Mouse (Mus musculus) heart, adult 2 months (tissue): ENCODE measurements around the gene Cdc73. TPM values are rescaled to one million over a fixed set of nuclear protein-coding genes. Genes with fewer than 3 reads are reported as not detected.

Experiments
- DNase-seq, 2 experiments: peaks; one replicate each; pipeline ENCODE4 v3.0.0; 2021
- H3K27ac ChIP-seq: fragments of 200-600 bp; 2 replicates; pipeline ENCODE4 v1.8.1; 2022
- H3K27me3 ChIP-seq: fragments of 200-500 bp; 2 replicates; pipeline ENCODE4 v1.6.1; 2012; ENCODE audit warnings: mild to moderate bottlenecking, low read length, inconsistent platforms, mixed read lengths; ENCODE audit not compliant: control insufficient read depth, insufficient read depth
- H3K36me3 ChIP-seq: fragments of 200-500 bp; 2 replicates; pipeline ENCODE4 v1.6.1; 2012; ENCODE audit warnings: low read length, inconsistent platforms; ENCODE audit not compliant: control insufficient read depth, insufficient read depth
- H3K4me1 ChIP-seq: fragments of 200-500 bp; 2 replicates; pipeline ENCODE4 v1.6.1; 2011; ENCODE audit warnings: low read length; ENCODE audit not compliant: control insufficient read depth, insufficient read depth
- H3K4me3 ChIP-seq: fragments of 200-600 bp; 2 replicates; pipeline ENCODE4 v1.8.1; 2022
- H3K79me2 ChIP-seq: fragments of 200-500 bp; replicated peaks from 2 replicates; pipeline ENCODE4 v1.6.1; 2012; ENCODE audit warnings: mild to moderate bottlenecking, inconsistent platforms, low read length, moderate library complexity, mixed read lengths; ENCODE audit not compliant: control insufficient read depth, insufficient read depth
- H3K9ac ChIP-seq: fragments of 200-500 bp; 2 replicates; pipeline ENCODE4 v1.6.1; 2012; ENCODE audit warnings: low read depth, mild to moderate bottlenecking, control low read depth, inconsistent platforms, low read length, mixed read lengths
- CTCF ChIP-seq: fragments of 200-600 bp; IDR thresholded peaks from 2 replicates; pipeline ENCODE4 v1.8.1; 2022; ENCODE audit warnings: antibody characterized with exemption, mild to moderate bottlenecking, moderate library complexity
- EP300 ChIP-seq: fragments of 200-500 bp; IDR thresholded peaks from 2 replicates; pipeline ENCODE4 v1.6.1; 2011; ENCODE audit warnings: low read depth, low read length, control low read depth; ENCODE audit not compliant: insufficient read depth
- POLR2A ChIP-seq: fragments of 200-500 bp; IDR thresholded peaks from 2 replicates; pipeline ENCODE4 v1.6.1; 2011; ENCODE audit warnings: mild to moderate bottlenecking, low read depth, low read length, control low read depth; ENCODE audit not compliant: insufficient read depth
- WGBS: fragments of 180-500 bp; shearing (Covaris S2); methylation state at CpG from one replicate; pipeline ENCODE4 v1.1.7; 2018; 5-methylcytosine and 5-hydroxymethylcytosine counted together
- intact Hi-C: fragments of 180-260 bp; cut with DNase I; formaldehyde crosslinking; loops from one replicate; pipeline ENCODE4 v1.15.1; 2025
- polyA plus RNA-seq: library from polyadenylated mRNA; depleted of rRNA; stranded (reverse); fragments of >200 nt; gene quantifications from 2 replicates; pipeline ENCODE4 v1.2.3, GENCODE M21; 2012
- total RNA-seq, 2 experiments: library from RNA; stranded (reverse); gene quantifications; 2 replicates each; pipeline ENCODE4 v1.2.3; 2021

Gene Cdc73
- total and polyA plus RNA-seq, 3 experiments, result 2.8 to 57.9 (median 49.2) TPM

- no peak overlapping the region for H3K27ac ChIP-seq
- H3K36me3 ChIP-seq, result peaks cover 5% of the 10 kb centered on the region; the same call in 1 of the 2 replicates
- no peaks in the 10 kb centered on the region for H3K4me1 ChIP-seq
- 67% methylated on average over 2 of the region's 2 CpGs for WGBS
- intact Hi-C loops, result no loop called here
- no peak overlapping the region for H3K9ac ChIP-seq
- H3K4me3 ChIP-seq, result no peak overlapping the region
- TF ChIP-seq EP300 (no peak), POLR2A (no peak), CTCF (no peak)
- no peak for DNase-seq
- no peaks in the 10 kb centered on the region for H3K27me3 ChIP-seq
- no peaks in the 10 kb centered on the region for H3K79me2 ChIP-seq
These were observed 69.7 kb downstream of the Cdc73 start for GRCm38 (mm10) chr1:143632854-143633587.

GRCm38 (mm10) chr1:143632361-143632760 is 70.3 kb downstream of the Cdc73 start:
- DNase-seq, result no peak
- intact Hi-C loops, result no loop called here
- Histone ChIP-seq H3K36me3 (peaks cover 5% of the 10 kb centered on the region; the same call in 1 of the 2 replicates), H3K4me3 (no peak overlapping the region), H3K79me2 (no peaks in the 10 kb centered on the region), H3K9ac (no peak overlapping the region), H3K27me3 (no peaks in the 10 kb centered on the region), H3K27ac (no peak overlapping the region), H3K4me1 (no peaks in the 10 kb centered on the region)
- TF ChIP-seq POLR2A (no peak), CTCF (no peak), EP300 (no peak)
- 76% methylated on average over 1 of the region's 1 CpGs for WGBS

GRCm38 (mm10) chr1:143631337-143631736 is 71.4 kb downstream of the Cdc73 start:
- no peak for DNase-seq
- TF ChIP-seq EP300, result no peak
- no peak for TF ChIP-seq CTCF
- no peak for TF ChIP-seq POLR2A
- intact Hi-C loops, result no loop called here
- Histone ChIP-seq H3K4me3 (no peak overlapping the region), H3K36me3 (peaks cover 5% of the 10 kb centered on the region), H3K4me1 (no peaks in the 10 kb centered on the region), H3K27me3 (no peaks in the 10 kb centered on the region), H3K9ac (no peak overlapping the region), H3K27ac (no peak overlapping the region), H3K79me2 (no peaks in the 10 kb centered on the region)
- WGBS, result 90% methylated on average over 7 of the region's 7 CpGs

GRCm38 (mm10) chr1:143622634-143623033 is 80.1 kb downstream of the Cdc73 start:
- H3K36me3 ChIP-seq, result no peaks in the 10 kb centered on the region; the same call in 1 of the 2 replicates
- H3K79me2 ChIP-seq, result no peaks in the 10 kb centered on the region
- no peaks in the 10 kb centered on the region; the same call in 1 of the 2 replicates for H3K4me1 ChIP-seq
- intact Hi-C loops, result no loop called here
- no peak overlapping the region for H3K4me3 ChIP-seq
- no peak overlapping the region for H3K9ac ChIP-seq
- no peaks in the 10 kb centered on the region for H3K27me3 ChIP-seq
- WGBS, result 95% methylated on average over 1 of the region's 1 CpGs
- H3K27ac ChIP-seq, result no peak overlapping the region
- no peak for TF ChIP-seq POLR2A
- no peak for TF ChIP-seq EP300
- TF ChIP-seq CTCF, result no peak
- DNase-seq, result no peak

GRCm38 (mm10) chr1:143621930-143622329 is 80.8 kb downstream of the Cdc73 start:
- H3K4me1 ChIP-seq, result no peaks in the 10 kb centered on the region; the same call in 1 of the 2 replicates
- no peak overlapping the region for H3K27ac ChIP-seq
- no peaks in the 10 kb centered on the region for H3K79me2 ChIP-seq
- H3K9ac ChIP-seq, result no peak overlapping the region
- no peak for TF ChIP-seq CTCF
- TF ChIP-seq POLR2A, result no peak
- no peak for TF ChIP-seq EP300
- intact Hi-C loops, result no loop called here
- DNase-seq, result no peak
- no peaks in the 10 kb centered on the region for H3K27me3 ChIP-seq
- H3K36me3 ChIP-seq, result peaks cover 2% of the 10 kb centered on the region
- no peak overlapping the region for H3K4me3 ChIP-seq

GRCm38 (mm10) chr1:143619760-143620159 is 82.9 kb downstream of the Cdc73 start:
- H3K4me1 ChIP-seq, result no peaks in the 10 kb centered on the region; the same call in 1 of the 2 replicates
- WGBS, result 57% methylated on average over 2 of the region's 2 CpGs
- H3K27ac ChIP-seq, result no peak overlapping the region
- TF ChIP-seq POLR2A, result no peak
- TF ChIP-seq EP300, result no peak
- TF ChIP-seq CTCF, result no peak
- no peak overlapping the region for H3K9ac ChIP-seq
- no peak overlapping the region for H3K4me3 ChIP-seq
- H3K27me3 ChIP-seq, result no peaks in the 10 kb centered on the region
- no peaks in the 10 kb centered on the region for H3K79me2 ChIP-seq
- no peak for DNase-seq
- intact Hi-C loops, result no loop called here
- H3K36me3 ChIP-seq, result peaks cover 3% of the 10 kb centered on the region
